18 mouse cellular contexts compared by ENCODE assay signal in the genomic region with DNA sequence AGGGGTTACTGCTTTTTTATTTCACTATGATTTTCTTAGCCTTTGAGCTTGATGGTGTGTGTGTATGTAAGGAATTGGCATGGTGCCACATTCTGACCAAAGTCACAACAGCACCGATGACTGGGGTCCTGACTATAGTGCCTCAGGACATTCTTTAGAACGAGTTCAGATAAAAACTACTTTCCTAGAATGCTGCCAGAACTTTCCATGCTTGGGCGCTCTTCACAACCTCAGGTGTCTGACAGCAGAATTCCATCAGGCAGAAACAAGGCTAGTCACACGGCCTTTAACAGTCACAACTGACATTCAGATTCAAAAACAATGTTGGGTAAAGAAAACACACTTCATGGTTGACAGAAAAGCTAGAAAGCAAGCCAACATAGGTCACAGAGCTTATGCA.
DNase-seq lines count a peak whose midpoint lies in the region; ATAC-seq and TF ChIP-seq lines count a peak whose summit lies in the region.
"Had no signal": no experiment of that assay in that cellular context is flagged by ENCODE, and none has a peak within 500 bp of the region (broad histone marks: within the 10 kb centered on the region; RNA-seq: fewer than 3 reads in every experiment).

No protein-coding gene starts in this region.

- no peaks in the 10 kb centered on the region for H3K27me3 ChIP-seq in hindbrain, embryonic 14.5 days (ENCODE audit: control insufficient read depth, insufficient read depth, low read length)
- H3K27me3 ChIP-seq in hindbrain, embryonic 12.5 days = no peaks in the 10 kb centered on the region
- H3K27me3 ChIP-seq in lung, embryonic 16.5 days (ENCODE audit: control insufficient read depth, insufficient read depth, low read depth, low read length) = no peaks in the 10 kb centered on the region
- H3K27me3 ChIP-seq in kidney, embryonic 15.5 days = no peaks in the 10 kb centered on the region
- no peaks in the 10 kb centered on the region for H3K27me3 ChIP-seq in kidney, postnatal 0 days (ENCODE audit: insufficient read depth, low read length)
- H3K27me3 ChIP-seq: intestine, embryonic 15.5 days; neural tube, embryonic 12.5 days had no signal

- peak overlapping the region; percentile 56 for H3K27ac ChIP-seq in hindbrain, embryonic 14.5 days
- no peak overlapping the region for H3K27ac ChIP-seq in hindbrain, embryonic 12.5 days
- no peak overlapping the region for H3K27ac ChIP-seq in lung, embryonic 16.5 days (ENCODE audit: low read length)
- no peak overlapping the region for H3K27ac ChIP-seq in kidney, embryonic 15.5 days
- H3K27ac ChIP-seq in kidney, postnatal 0 days = no peak overlapping the region
- H3K27ac ChIP-seq: intestine, embryonic 15.5 days; neural tube, embryonic 12.5 days had no signal

- no peak overlapping the region for H3K4me2 ChIP-seq in hindbrain, embryonic 14.5 days (replicated peaks)
- H3K4me2 ChIP-seq in hindbrain, embryonic 12.5 days (replicated peaks) = no peak overlapping the region
- no peak overlapping the region for H3K4me2 ChIP-seq in lung, embryonic 16.5 days (ENCODE audit: low read depth, low read length)
- H3K4me2 ChIP-seq in kidney, embryonic 15.5 days = no peak overlapping the region
- H3K4me2 ChIP-seq in kidney, postnatal 0 days (ENCODE audit: low read length) = no peak overlapping the region
- H3K4me2 ChIP-seq: intestine, embryonic 15.5 days; neural tube, embryonic 12.5 days had no signal

- DNase-seq in hindbrain, embryonic 14.5 days (ENCODE audit: low spot score) = no peak
- no peak for DNase-seq in lung, postnatal 36 days
- DNase-seq in kidney, postnatal 0 days (ENCODE audit: low spot score) = peak; percentile 44
- DNase-seq: adrenal gland, adult 8-10 months; cerebellum, adult 11-12 months; cerebellum, postnatal 36 days; gastrocnemius, postnatal 36 days; heart, postnatal 36 days; liver; lung, adult 18-20 months; thymus, postnatal 14 days had no signal

- 40% methylated on average over 4 of the region's 4 CpGs for WGBS in hindbrain, embryonic 14.5 days
- WGBS in hindbrain, embryonic 12.5 days = 52% methylated on average over 4 of the region's 4 CpGs
- WGBS in lung, embryonic 16.5 days = 31% methylated on average over 4 of the region's 4 CpGs
- 34% methylated on average over 4 of the region's 4 CpGs for WGBS in kidney, embryonic 15.5 days
- WGBS in kidney, postnatal 0 days = 23% methylated on average over 4 of the region's 4 CpGs

- no peaks in the 10 kb centered on the region for H3K36me3 ChIP-seq in hindbrain, embryonic 14.5 days (replicated peaks; ENCODE audit: control insufficient read depth, insufficient read depth)
- no peaks in the 10 kb centered on the region for H3K36me3 ChIP-seq in hindbrain, embryonic 12.5 days
- no peaks in the 10 kb centered on the region for H3K36me3 ChIP-seq in lung, embryonic 16.5 days (ENCODE audit: control insufficient read depth, insufficient read depth, low read length)
- no peaks in the 10 kb centered on the region for H3K36me3 ChIP-seq in kidney, embryonic 15.5 days
- no peaks in the 10 kb centered on the region for H3K36me3 ChIP-seq in kidney, postnatal 0 days (ENCODE audit: insufficient read depth, low read length)
- H3K36me3 ChIP-seq: intestine, embryonic 15.5 days; neural tube, embryonic 12.5 days had no signal

- H3K4me3 ChIP-seq in hindbrain, embryonic 14.5 days (replicated peaks; ENCODE audit: low read length) = no peak overlapping the region
- H3K4me3 ChIP-seq in hindbrain, embryonic 12.5 days = no peak overlapping the region
- no peak overlapping the region for H3K4me3 ChIP-seq in lung, embryonic 16.5 days (ENCODE audit: low read length)
- H3K4me3 ChIP-seq in kidney, embryonic 15.5 days (replicated peaks) = no peak overlapping the region
- H3K4me3 ChIP-seq in kidney, postnatal 0 days (replicated peaks; ENCODE audit: low read depth, low read length) = no peak overlapping the region
- H3K4me3 ChIP-seq: intestine, embryonic 15.5 days; neural tube, embryonic 12.5 days had no signal

- no peak for ATAC-seq in hindbrain, embryonic 14.5 days (ENCODE audit: low FRiP score)
- no peak for ATAC-seq in hindbrain, embryonic 12.5 days (ENCODE audit: low FRiP score)
- ATAC-seq in lung, embryonic 16.5 days (ENCODE audit: low read depth) = peak; percentile 48; the same call in 1 of the 2 replicates
- peak; percentile 76; the same call in 1 of the 2 replicates for ATAC-seq in kidney, embryonic 15.5 days (replicated peaks; ENCODE audit: low FRiP score)
- ATAC-seq in kidney, postnatal 0 days (replicated peaks; ENCODE audit: low FRiP score, low read depth) = peak; percentile 43; the same call in 1 of the 2 replicates
- no peak for ATAC-seq in monocyte, adult 5-6 weeks (replicated peaks; ENCODE audit: insufficient number of reproducible peaks, low FRiP score, low TSS enrichment, poor library complexity, severe bottlenecking)
- ATAC-seq: CD4-positive, CD25-positive, alpha-beta regulatory T cell, adult 4 months; intestine, embryonic 15.5 days had no signal

- H3K9ac ChIP-seq in hindbrain, embryonic 14.5 days = no peak overlapping the region
- H3K9ac ChIP-seq in hindbrain, embryonic 12.5 days = no peak overlapping the region
- H3K9ac ChIP-seq in lung, embryonic 16.5 days (ENCODE audit: low read length) = no peak overlapping the region
- no peak overlapping the region for H3K9ac ChIP-seq in kidney, embryonic 15.5 days
- no peak overlapping the region for H3K9ac ChIP-seq in kidney, postnatal 0 days (ENCODE audit: low read depth, low read length)
- H3K9ac ChIP-seq: intestine, embryonic 15.5 days; neural tube, embryonic 12.5 days had no signal

- H3K9me3 ChIP-seq in hindbrain, embryonic 14.5 days (ENCODE audit: control insufficient read depth, low read length) = no peaks in the 10 kb centered on the region
- no peaks in the 10 kb centered on the region for H3K9me3 ChIP-seq in hindbrain, embryonic 12.5 days (replicated peaks)
- H3K9me3 ChIP-seq in lung, embryonic 16.5 days (ENCODE audit: control insufficient read depth, low read length) = no peaks in the 10 kb centered on the region
- H3K9me3 ChIP-seq in kidney, embryonic 15.5 days (replicated peaks) = no peaks in the 10 kb centered on the region
- no peaks in the 10 kb centered on the region for H3K9me3 ChIP-seq in kidney, postnatal 0 days (replicated peaks; ENCODE audit: low read length)
- H3K9me3 ChIP-seq: intestine, embryonic 15.5 days; neural tube, embryonic 12.5 days had no signal

- no peak for TF ChIP-seq CTCF in kidney, postnatal 0 days (IDR thresholded peaks at IDR 0.05; ENCODE audit: low read depth)

- peaks cover 10% of the 10 kb centered on the region for H3K4me1 ChIP-seq in hindbrain, embryonic 14.5 days (replicated peaks; ENCODE audit: control insufficient read depth, insufficient read depth, low read length)
- H3K4me1 ChIP-seq in hindbrain, embryonic 12.5 days = peaks cover 8% of the 10 kb centered on the region; the same call in 1 of the 2 replicates
- H3K4me1 ChIP-seq in lung, embryonic 16.5 days (replicated peaks; ENCODE audit: control insufficient read depth, insufficient read depth, low read length) = peaks cover 12% of the 10 kb centered on the region
- peaks cover 11% of the 10 kb centered on the region for H3K4me1 ChIP-seq in kidney, embryonic 15.5 days
- H3K4me1 ChIP-seq in kidney, postnatal 0 days (replicated peaks; ENCODE audit: insufficient read depth, low read length) = no peaks in the 10 kb centered on the region
- H3K4me1 ChIP-seq: intestine, embryonic 15.5 days; neural tube, embryonic 12.5 days had no signal

Comparison
In these comparisons a context has a peak if more than half of its experiments do, and no peak if none do; other contexts are left out.
1. ATAC-seq: peak in lung, embryonic 16.5 days (single experiment), kidney, embryonic 15.5 days (single experiment) and kidney, postnatal 0 days (single experiment); none in hindbrain, embryonic 14.5 days (single experiment), hindbrain, embryonic 12.5 days (single experiment) and monocyte, adult 5-6 weeks (single experiment).